Mouse (Mus musculus) right cerebral cortex, postnatal 36 days (tissue): ENCODE measurements around the gene Elovl6.

Experiments
- DNase-seq, 2 experiments: peaks; one replicate each; pipeline ENCODE4 v3.0.0; 2022; ENCODE audit warnings: low spot score in 2 of 2, mixed read lengths in 1 of 2

Elovl6 gene

DNA sequence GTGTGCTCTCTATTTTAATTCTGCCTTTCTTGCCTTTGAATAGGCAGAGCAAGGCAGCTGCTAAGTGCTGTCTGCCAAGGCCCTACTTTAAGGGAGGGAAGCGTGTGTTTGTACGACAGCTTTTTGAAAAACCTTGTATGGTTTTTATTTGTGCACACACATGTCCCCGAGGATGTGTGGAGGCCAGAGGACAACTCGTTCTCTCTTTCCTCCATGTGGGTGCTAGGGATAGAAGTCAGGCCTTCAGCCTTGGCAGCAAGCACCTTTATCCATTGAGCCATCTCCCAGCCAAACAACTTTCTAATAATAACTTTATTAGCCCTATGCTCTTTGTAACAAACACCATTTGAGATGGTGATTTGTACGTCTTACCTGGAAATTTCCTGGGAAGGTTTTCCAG is 34.7 kb downstream of the Elovl6 start:
- DNase-seq = no peak

DNA sequence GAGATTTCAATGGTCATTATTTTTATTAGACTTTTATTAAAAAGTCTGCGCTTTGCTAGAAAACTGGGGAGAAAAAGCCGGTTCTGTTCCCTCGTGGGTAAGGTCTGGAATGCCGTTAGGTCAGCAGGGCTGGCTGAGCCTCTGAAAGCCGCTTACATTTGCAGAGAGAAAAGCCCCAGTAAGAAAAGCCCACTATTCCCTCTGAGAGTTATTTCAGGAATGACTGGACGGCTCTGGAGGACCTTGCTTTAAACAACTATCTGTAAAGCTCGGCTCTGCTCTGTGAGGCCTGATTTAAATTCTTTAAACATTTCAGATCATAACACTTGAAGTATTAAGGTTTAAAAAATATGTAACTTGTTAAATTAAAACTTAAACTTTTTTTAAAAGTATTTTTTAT is 36.4 kb downstream of the Elovl6 start:
- DNase-seq = no peak

GRCm38 (mm10) chr3:129570989-129571388 is 38.8 kb downstream of the Elovl6 start:
- no peak for DNase-seq

GRCm38 (mm10) chr3:129571642-129572041 is 39.5 kb downstream of the Elovl6 start:
- no peak for DNase-seq

DNA sequence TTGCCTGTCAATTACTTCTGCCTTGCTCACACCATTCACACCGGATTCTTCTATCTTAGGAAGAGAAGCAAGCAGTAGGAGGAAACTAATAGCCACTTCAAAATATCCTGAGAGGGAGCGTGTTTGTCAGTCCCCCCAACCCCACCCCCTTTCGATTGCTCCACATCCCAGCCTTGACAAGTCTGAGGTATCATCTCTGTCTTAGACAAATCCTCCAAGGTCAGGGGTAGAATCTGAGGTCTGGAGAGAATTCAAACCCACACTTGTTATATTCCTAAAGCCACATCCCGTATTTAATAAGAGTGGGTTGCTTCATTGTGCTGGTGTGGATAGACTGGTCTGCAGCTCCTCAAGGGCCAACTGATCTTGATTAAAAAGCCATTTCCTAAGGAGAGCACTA is 40.8 kb downstream of the Elovl6 start:
- no peak for DNase-seq

DNA sequence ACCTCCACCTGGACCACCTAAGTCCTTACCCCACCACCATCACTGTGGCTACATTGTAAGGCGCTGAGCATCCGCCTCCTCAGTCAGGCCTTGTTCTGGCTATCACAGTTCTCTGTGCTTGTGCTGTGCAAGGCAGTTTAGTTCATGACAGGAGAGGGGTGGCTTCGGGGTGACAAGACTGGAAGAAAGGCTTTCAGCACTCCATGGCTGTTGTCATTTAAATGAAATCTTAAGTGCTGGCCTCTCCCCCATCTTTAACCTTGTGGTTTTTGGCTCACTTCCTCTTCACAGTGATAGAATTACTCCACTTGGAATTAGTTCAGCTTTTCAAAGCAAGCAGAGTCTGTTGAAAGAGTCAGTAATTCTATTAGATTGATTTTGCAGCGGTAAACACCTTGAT is 41.5 kb downstream of the Elovl6 start:
- no peak for DNase-seq

GRCm38 (mm10) chr3:129575086-129575485 is 42.9 kb downstream of the Elovl6 start:
- DNase-seq = no peak

DNA sequence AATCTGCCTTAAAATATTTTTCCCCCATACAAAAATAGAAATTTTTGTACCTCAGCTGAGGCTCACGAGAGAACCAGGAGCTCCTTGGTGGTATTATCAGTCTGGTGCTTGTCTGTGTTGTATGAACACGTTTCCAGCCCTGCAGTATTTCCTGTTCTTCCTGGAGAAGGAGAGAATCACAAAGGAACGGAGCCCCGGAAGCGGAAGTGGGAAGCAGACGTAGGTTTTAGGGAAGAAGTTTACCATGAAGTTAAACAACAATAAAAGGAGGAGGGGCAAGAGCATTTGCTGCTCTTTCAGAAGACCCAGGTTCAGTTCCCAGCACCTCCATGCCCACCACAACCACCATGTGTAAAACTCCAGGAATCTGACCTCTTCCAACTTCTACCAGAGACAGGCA is 44.4 kb downstream of the Elovl6 start:
- DNase-seq = no peak

DNA sequence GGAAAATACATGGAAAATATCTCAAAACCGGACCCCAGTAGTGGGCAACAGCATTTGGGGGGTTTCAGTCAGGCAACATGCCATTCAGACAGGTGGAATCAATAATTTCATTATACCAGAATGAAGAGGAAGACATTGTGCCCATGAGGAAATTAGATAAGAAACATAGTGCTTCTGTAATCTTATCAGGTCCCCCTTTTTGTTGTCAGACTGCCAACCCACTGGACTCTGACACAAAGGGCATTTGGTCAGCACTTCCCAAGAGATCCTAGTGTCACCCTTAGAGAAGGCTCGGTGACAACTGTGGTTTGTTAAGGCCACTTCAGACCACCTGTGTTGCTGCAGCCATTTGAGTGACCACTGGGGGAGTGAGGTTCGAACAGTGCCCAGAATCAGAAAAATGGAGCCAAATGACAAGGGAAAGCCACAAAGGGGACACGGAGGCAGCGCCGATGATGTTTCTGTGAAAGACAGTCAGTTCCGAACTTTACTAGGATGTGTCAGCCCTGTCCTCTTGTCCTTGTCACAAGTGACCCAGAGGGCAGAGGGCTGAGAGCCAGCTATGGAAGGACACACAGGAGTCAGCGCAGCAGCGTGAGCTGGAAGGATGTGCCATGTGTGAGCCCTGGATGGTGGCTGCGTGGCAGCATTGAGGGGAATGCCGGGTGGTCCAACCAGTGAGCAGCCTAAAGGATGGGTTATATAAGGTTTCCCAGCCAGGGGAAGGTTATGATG is 46.8 kb downstream of the Elovl6 start:
- DNase-seq = no peak

DNA sequence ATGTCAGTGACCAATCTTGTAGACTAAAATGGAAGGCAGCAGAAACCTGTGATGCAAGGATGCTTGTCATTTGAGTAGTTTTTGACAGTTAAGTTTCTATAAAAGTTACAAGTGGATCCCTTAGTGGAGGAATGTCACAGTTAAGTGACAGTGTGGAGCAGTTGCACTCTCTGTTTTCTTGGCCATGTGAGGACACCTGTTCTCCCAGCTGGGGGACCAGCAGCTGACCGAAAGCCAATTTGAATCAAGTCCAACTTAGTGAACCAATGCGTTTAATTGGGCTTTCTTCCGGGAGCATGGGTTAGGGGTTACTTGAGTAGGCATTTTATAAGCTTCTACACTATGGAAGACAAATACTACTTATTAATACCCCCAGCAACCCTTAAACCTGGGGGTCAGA is 48.9 kb downstream of the Elovl6 start:
- no peak for DNase-seq

- DNase-seq = no peak
These were observed 50.3 kb downstream of the Elovl6 start for GRCm38 (mm10) chr3:129582449-129582848.

- DNase-seq = no peak
These were observed 51.1 kb downstream of the Elovl6 start for GRCm38 (mm10) chr3:129583290-129583689.

DNA sequence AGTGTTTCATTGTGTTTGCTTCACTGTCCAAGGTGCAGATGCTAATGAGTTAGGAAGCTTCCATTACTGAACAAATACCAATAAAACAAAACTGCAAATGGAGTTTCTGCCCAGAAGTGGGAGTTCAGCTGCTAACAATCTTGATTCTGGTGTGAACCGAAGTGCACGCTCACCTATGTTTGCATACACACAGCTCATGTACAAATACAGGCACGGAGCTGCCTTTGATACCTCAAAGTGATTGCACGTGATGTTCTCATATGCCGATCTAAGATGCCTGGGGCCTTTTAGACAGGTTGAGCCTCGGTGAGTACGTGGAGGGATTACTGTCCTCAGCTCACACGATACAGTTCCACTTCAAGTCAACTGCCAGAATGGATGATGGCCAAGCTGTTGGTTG is 55.8 kb downstream of the Elovl6 start:
- DNase-seq = no peak

GRCm38 (mm10) chr3:129588753-129589152 is 56.6 kb downstream of the Elovl6 start:
- DNase-seq = no peak

- DNase-seq = no peak
These were observed 57.5 kb downstream of the Elovl6 start for GRCm38 (mm10) chr3:129589705-129590104.

DNA sequence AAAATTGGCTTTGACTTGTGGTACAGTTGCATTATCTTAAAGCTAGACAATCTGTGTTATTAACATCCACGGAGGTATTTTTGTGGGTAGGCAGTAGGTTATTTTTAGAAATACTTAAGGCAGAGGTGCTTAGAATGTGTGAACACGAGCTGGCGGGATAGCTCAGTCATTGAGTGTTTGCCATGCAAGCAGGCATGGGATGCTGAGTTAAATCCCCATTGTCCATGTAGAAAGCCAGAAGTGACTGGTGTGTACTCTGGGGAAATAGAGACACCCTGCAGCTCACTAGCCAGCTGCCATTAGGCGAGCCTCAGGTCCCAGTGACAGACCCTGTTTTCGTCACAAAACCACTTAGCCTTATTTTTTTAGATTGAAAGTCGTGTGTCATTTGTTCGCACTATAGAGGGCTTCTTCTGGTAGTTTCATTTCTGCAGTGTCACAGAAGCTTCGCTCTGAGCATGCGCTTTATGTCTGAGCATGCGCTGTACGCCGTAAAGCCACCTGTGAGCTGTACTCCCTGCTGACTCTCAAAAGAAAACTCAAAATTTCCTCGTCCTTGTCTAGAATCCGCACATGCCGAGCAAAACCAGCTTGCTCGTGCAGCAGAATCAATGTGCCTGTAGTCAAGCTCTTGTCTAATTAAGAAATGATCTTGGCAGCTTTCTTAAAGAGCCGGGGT is 58.5 kb downstream of the Elovl6 start:
- peak; percentile 72 to 76 for DNase-seq

GRCm38 (mm10) chr3:129591251-129591650 is 59.1 kb downstream of the Elovl6 start:
- no peak for DNase-seq

DNA sequence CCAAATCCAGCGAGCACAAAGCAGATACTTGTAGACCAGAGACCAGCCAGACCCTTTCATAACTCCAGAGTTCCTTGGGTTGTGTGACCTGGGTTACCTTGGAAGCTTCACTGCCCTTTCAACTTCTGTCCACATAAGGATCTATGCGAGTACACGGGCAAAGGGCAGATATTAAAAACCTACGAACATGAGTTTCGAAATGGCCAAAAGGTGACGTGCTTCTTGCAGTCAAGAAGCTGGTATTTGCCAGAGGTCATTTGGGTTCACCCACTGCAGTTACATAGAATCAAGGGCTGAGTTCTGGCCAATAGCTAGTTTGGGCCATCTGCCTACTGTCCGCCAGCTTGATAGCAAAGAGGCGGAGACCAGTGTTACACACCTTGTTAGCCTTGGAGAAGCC is 59.6 kb downstream of the Elovl6 start:
- DNase-seq = no peak

GRCm38 (mm10) chr3:129593001-129593400 is 60.8 kb downstream of the Elovl6 start:
- no peak for DNase-seq

DNA sequence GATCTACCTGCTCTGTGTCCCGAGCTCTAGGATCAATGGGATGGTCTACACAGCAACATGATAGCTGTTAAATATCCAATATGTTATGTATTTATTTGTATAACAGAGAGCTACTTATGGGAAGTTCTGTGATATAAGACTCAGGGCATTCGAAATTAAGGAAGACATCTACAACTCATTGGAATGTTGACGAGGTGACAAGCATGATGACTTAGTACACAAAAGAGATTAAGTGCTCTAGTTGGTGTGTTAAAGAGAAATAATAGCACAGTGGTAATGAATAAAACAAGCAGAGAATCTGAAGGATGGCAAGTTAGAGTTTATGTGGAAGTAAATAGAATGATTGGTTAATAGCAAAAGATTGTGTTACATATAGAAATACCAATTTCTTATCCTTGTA is 61.6 kb downstream of the Elovl6 start:
- no peak for DNase-seq

- DNase-seq = no peak
These were observed 63.9 kb downstream of the Elovl6 start for GRCm38 (mm10) chr3:129596098-129596497.

GRCm38 (mm10) chr3:129602289-129602688 is 70.1 kb downstream of the Elovl6 start:
- DNase-seq = no peak

GRCm38 (mm10) chr3:129605487-129605886 is 73.3 kb downstream of the Elovl6 start:
- no peak for DNase-seq

DNA sequence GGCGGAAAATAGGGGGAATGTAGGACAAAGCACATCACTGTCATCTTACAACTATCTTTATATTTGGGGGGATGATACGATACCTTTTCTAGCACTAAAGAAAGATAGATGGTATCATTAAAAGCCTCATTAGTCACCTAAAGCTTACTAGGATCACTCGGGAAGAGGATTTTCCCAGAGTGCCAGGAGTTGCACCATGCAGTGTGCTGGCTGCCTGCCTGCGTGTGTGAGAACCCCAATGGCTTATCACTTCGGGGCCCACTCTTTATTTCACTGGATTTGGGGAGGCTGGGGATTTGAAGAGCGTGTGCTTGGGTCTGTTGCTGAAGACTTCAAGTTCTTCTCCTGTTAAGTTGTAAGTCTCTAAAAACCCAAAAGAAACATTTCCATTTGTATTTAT is 73.8 kb downstream of the Elovl6 start:
- no peak for DNase-seq
